Mouse (Mus musculus) erythroblast, adult 5-6 weeks (primary cell): ENCODE results near the gene Tcaf3. TPM values are rescaled to one million over a fixed set of nuclear protein-coding genes. Genes with fewer than 3 reads are reported as not detected.

Experiments used
- ATAC-seq: replicated peaks from 2 replicates; pipeline ENCODE4 v1.8.0; 2016; ENCODE audit warnings: moderate number of reproducible peaks, mild to moderate bottlenecking, moderate TSS enrichment, inconsistent platforms; ENCODE audit not compliant: poor library complexity, low FRiP score, severe bottlenecking
- total RNA-seq, 2 experiments: library from RNA; stranded (forward) in 1 of 2; stranded (reverse) in 1 of 2; fragments of 150-400 nt in 1 of 2; fragments of 200-764, 138-1000 nt in 1 of 2; gene quantifications; 2 replicates each; pipeline versions ENCODE4 v1.2.3 to v1.2.4; 2015 to 2017; ENCODE audit warnings: low replicate concordance in 2 of 2

Tcaf3 gene
- total RNA-seq, 2 experiments from 2014 or later: not detected

GRCm38 (mm10) chr6:42545451-42545885 lies 52.0 kb downstream of the Tcaf3 start:
- ATAC-seq: no peak

GRCm38 (mm10) chr6:42544846-42545245 lies 52.6 kb downstream of the Tcaf3 start:
- ATAC-seq: no peak

- ATAC-seq: no peak
These were observed 55.2 kb downstream of the Tcaf3 start for GRCm38 (mm10) chr6:42542036-42543031.

- no peak for ATAC-seq
These were observed 56.8 kb downstream of the Tcaf3 start for GRCm38 (mm10) chr6:42540681-42541080.

GRCm38 (mm10) chr6:42539711-42540110 lies 57.8 kb downstream of the Tcaf3 start:
- ATAC-seq: no peak

Other genes with a start within 250 kb of the Tcaf3 start
- 74.0 and 87.0 TPM in 2 replicates for gene Zyx, start 248.1 kb downstream of the Tcaf3 start, total RNA-seq (2015; ENCODE audit: low replicate concordance)
- gene Zyx, start 248.1 kb downstream of the Tcaf3 start, total RNA-seq (2017; ENCODE audit: low replicate concordance): 7.7 and 14.1 TPM in 2 replicates
- gene Epha1, start 224.4 kb downstream of the Tcaf3 start, total RNA-seq (2015; ENCODE audit: low replicate concordance): not detected in 2 replicates
- not detected in 2 replicates for gene Epha1, start 224.4 kb downstream of the Tcaf3 start, total RNA-seq (2017; ENCODE audit: low replicate concordance)
- not detected in 2 replicates for gene Tas2r143, start 197.5 kb downstream of the Tcaf3 start, total RNA-seq (2015; ENCODE audit: low replicate concordance)
- gene Tas2r143, start 197.5 kb downstream of the Tcaf3 start, total RNA-seq (2017; ENCODE audit: low replicate concordance): not detected in 2 replicates
- gene Tas2r135, start 192.3 kb downstream of the Tcaf3 start, total RNA-seq (2015; ENCODE audit: low replicate concordance): not detected in 2 replicates
- gene Tas2r135, start 192.3 kb downstream of the Tcaf3 start, total RNA-seq (2017; ENCODE audit: low replicate concordance): not detected in 2 replicates
- not detected in 2 replicates for gene Tas2r126, start 163.2 kb downstream of the Tcaf3 start, total RNA-seq (2015; ENCODE audit: low replicate concordance)
- not detected in 2 replicates for gene Tas2r126, start 163.2 kb downstream of the Tcaf3 start, total RNA-seq (2017; ENCODE audit: low replicate concordance)
- not detected in 2 replicates for gene Olfr458, start 132.5 kb downstream of the Tcaf3 start, total RNA-seq (2015; ENCODE audit: low replicate concordance)
- not detected in 2 replicates for gene Olfr458, start 132.5 kb downstream of the Tcaf3 start, total RNA-seq (2017; ENCODE audit: low replicate concordance)
- not detected in 2 replicates for gene Olfr457, start 121.4 kb downstream of the Tcaf3 start, total RNA-seq (2015; ENCODE audit: low replicate concordance)
- 0.42 TPM in 1 of 2 replicates, not detected in the other for gene Olfr457, start 121.4 kb downstream of the Tcaf3 start, total RNA-seq (2017; ENCODE audit: low replicate concordance)
- not detected in 2 replicates for gene Olfr456, start 110.5 kb downstream of the Tcaf3 start, total RNA-seq (2015; ENCODE audit: low replicate concordance)
- not detected in 2 replicates for gene Olfr456, start 110.5 kb downstream of the Tcaf3 start, total RNA-seq (2017; ENCODE audit: low replicate concordance)
- gene Olfr455, start 50.1 kb downstream of the Tcaf3 start, total RNA-seq (2015; ENCODE audit: low replicate concordance): not detected in 2 replicates
- not detected in 2 replicates for gene Olfr455, start 50.1 kb downstream of the Tcaf3 start, total RNA-seq (2017; ENCODE audit: low replicate concordance)
- gene Tcaf2, start 47.6 kb upstream of the Tcaf3 start, total RNA-seq (2015; ENCODE audit: low replicate concordance): not detected in 2 replicates
- not detected in 2 replicates for gene Tcaf2, start 47.6 kb upstream of the Tcaf3 start, total RNA-seq (2017; ENCODE audit: low replicate concordance)
- not detected in 2 replicates for gene Tcaf1, start 112.4 kb upstream of the Tcaf3 start, total RNA-seq (2015; ENCODE audit: low replicate concordance)
- gene Tcaf1, start 112.4 kb upstream of the Tcaf3 start, total RNA-seq (2017; ENCODE audit: low replicate concordance): not detected in 2 replicates
- gene Olfr453, start 141.7 kb upstream of the Tcaf3 start, total RNA-seq (2015; ENCODE audit: low replicate concordance): not detected in 2 replicates
- gene Olfr453, start 141.7 kb upstream of the Tcaf3 start, total RNA-seq (2017; ENCODE audit: low replicate concordance): not detected in 2 replicates
- gene Olfr38, start 158.7 kb upstream of the Tcaf3 start, total RNA-seq (2015; ENCODE audit: low replicate concordance): not detected in 2 replicates
- gene Olfr38, start 158.7 kb upstream of the Tcaf3 start, total RNA-seq (2017; ENCODE audit: low replicate concordance): not detected in 2 replicates
- not detected in 2 replicates for gene Olfr452, start 187.4 kb upstream of the Tcaf3 start, total RNA-seq (2015; ENCODE audit: low replicate concordance)
- gene Olfr452, start 187.4 kb upstream of the Tcaf3 start, total RNA-seq (2017; ENCODE audit: low replicate concordance): not detected in 2 replicates
- gene Olfr450, start 214.2 kb upstream of the Tcaf3 start, total RNA-seq (2015; ENCODE audit: low replicate concordance): not detected in 2 replicates
- not detected in 2 replicates for gene Olfr450, start 214.2 kb upstream of the Tcaf3 start, total RNA-seq (2017; ENCODE audit: low replicate concordance)
- gene Olfr449, start 236.7 kb upstream of the Tcaf3 start, total RNA-seq (2015; ENCODE audit: low replicate concordance): not detected in 2 replicates
- not detected in 2 replicates for gene Olfr449, start 236.7 kb upstream of the Tcaf3 start, total RNA-seq (2017; ENCODE audit: low replicate concordance)